Mouse (Mus musculus) heart, embryonic 14.5 days (tissue): ENCODE measurements at regions not wholly inside any gene's neighbourhood (a gene's known extent, or its start where the extent isn't known, plus 50 kb on each side); places are given as distances from the start of the nearest gene placed in this dataset.

ENCODE experiments used
- ATAC-seq: fragments of 200-750 bp; cut with Nextera tagmentation; 2 replicates; pipeline ENCODE4 v1.8.0; 2017; ENCODE audit warnings: low read depth, moderate TSS enrichment; ENCODE audit not compliant: insufficient number of reproducible peaks, insufficient read depth, low FRiP score
- H3K27ac ChIP-seq, 2 experiments: fragments of 200-500 bp in 1 of 2; fragments of 300-500 bp in 1 of 2; sonication (generic) in 1 of 2; replicated peaks in 1 of 2; 2 replicates each; pipeline ENCODE4 v1.5.1; 2012 to 2014; ENCODE audit warnings: low read depth in 2 of 2, low read length in 2 of 2, control low read depth in 1 of 2, mild to moderate bottlenecking in 1 of 2, mixed read lengths in 1 of 2; ENCODE audit not compliant: control insufficient read depth in 1 of 2, insufficient read depth in 1 of 2
- H3K27me3 ChIP-seq: fragments of 300-500 bp; sonication (generic); 2 replicates; pipeline ENCODE4 v1.6.1; 2014; ENCODE audit warnings: mild to moderate bottlenecking, low read length, control low read depth; ENCODE audit not compliant: control insufficient read depth, insufficient read depth
- H3K36me3 ChIP-seq: fragments of 300-500 bp; sonication (generic); 2 replicates; pipeline ENCODE4 v1.6.1; 2014; ENCODE audit warnings: mild to moderate bottlenecking, control low read depth, low read length, mixed read lengths; ENCODE audit not compliant: control insufficient read depth, insufficient read depth
- H3K4me1 ChIP-seq, 2 experiments: fragments of 200-500 bp in 1 of 2; fragments of 300-500 bp in 1 of 2; sonication (generic) in 1 of 2; 2 replicates each; pipeline ENCODE4 v1.6.1; 2012 to 2014; ENCODE audit warnings: low read length in 2 of 2, control low read depth in 1 of 2, mixed read lengths in 1 of 2; ENCODE audit not compliant: control insufficient read depth in 2 of 2, insufficient read depth in 2 of 2
- H3K4me2 ChIP-seq: fragments of 300-500 bp; sonication (generic); 2 replicates; pipeline ENCODE4 v1.6.1; 2014; ENCODE audit warnings: mild to moderate bottlenecking, low read length
- H3K4me3 ChIP-seq, 2 experiments: fragments of 200-500 bp in 1 of 2; fragments of 300-500 bp in 1 of 2; sonication (generic) in 1 of 2; 2 replicates each; pipeline ENCODE4 v1.5.1; 2012 to 2014; ENCODE audit warnings: low read length in 2 of 2, mild to moderate bottlenecking in 2 of 2, control low read depth in 1 of 2, low read depth in 1 of 2, moderate library complexity in 1 of 2; ENCODE audit not compliant: control insufficient read depth in 1 of 2, insufficient read depth in 1 of 2
- H3K9ac ChIP-seq: fragments of 300-500 bp; sonication (generic); 2 replicates; pipeline ENCODE4 v1.6.1; 2014; ENCODE audit warnings: mild to moderate bottlenecking, low read length
- H3K9me3 ChIP-seq: fragments of 300-500 bp; sonication (generic); 2 replicates; pipeline ENCODE4 v1.6.1; 2016; ENCODE audit warnings: low read length, control low read depth; ENCODE audit not compliant: control insufficient read depth
- WGBS: fragments of 180-500 bp; shearing (Covaris S2); extraction: QIAGEN DNeasy Blood & Tissue Kit; methylation state at CpG from one replicate; pipeline ENCODE4 v1.1.7; 2014; 5-methylcytosine and 5-hydroxymethylcytosine counted together

- no peak for ATAC-seq
- Histone ChIP-seq H3K27ac (no peak overlapping the region), H3K4me2 (no peak overlapping the region), H3K9ac (no peak overlapping the region), H3K27me3 (no peaks in the 10 kb centered on the region), H3K9me3 (no peaks in the 10 kb centered on the region), H3K4me1 (no peaks in the 10 kb centered on the region), H3K36me3 (no peaks in the 10 kb centered on the region), H3K4me3 (no peak overlapping the region)
- WGBS = 91% methylated on average over 4 of the region's 4 CpGs
These were observed 556.9 kb upstream of the Slit2 start for GRCm38 (mm10) chr5:47426040-47426439.

GRCm38 (mm10) chr5:47426467-47426866, 556.5 kb upstream of the Slit2 start:
- 72% methylated on average over 6 of the region's 6 CpGs for WGBS
- Histone ChIP-seq H3K4me1 (no peaks in the 10 kb centered on the region), H3K27ac (no peak overlapping the region), H3K4me3 (no peak overlapping the region), H3K27me3 (no peaks in the 10 kb centered on the region), H3K9me3 (no peaks in the 10 kb centered on the region), H3K36me3 (no peaks in the 10 kb centered on the region), H3K9ac (no peak overlapping the region), H3K4me2 (no peak overlapping the region)
- ATAC-seq = no peak

- ATAC-seq = no peak
- H3K27ac ChIP-seq = no peak overlapping the region
- H3K4me1 ChIP-seq = no peaks in the 10 kb centered on the region
- 73% methylated on average over 10 of the region's 10 CpGs for WGBS
- H3K9ac ChIP-seq = no peak overlapping the region
- no peaks in the 10 kb centered on the region for H3K36me3 ChIP-seq
- H3K4me2 ChIP-seq = no peak overlapping the region
- no peaks in the 10 kb centered on the region for H3K27me3 ChIP-seq
- no peaks in the 10 kb centered on the region for H3K9me3 ChIP-seq
- H3K4me3 ChIP-seq = no peak overlapping the region
These were observed 553.4 kb upstream of the Slit2 start for GRCm38 (mm10) chr5:47429217-47430172.

GRCm38 (mm10) chr5:47431599-47432328, 551.2 kb upstream of the Slit2 start:
- Histone ChIP-seq H3K27me3 (no peaks in the 10 kb centered on the region), H3K9ac (no peak overlapping the region), H3K4me1 (no peaks in the 10 kb centered on the region), H3K36me3 (no peaks in the 10 kb centered on the region), H3K9me3 (no peaks in the 10 kb centered on the region), H3K4me2 (no peak overlapping the region), H3K4me3 (no peak overlapping the region), H3K27ac (no peak overlapping the region)
- no peak for ATAC-seq
- WGBS = 39% methylated on average over 5 of the region's 5 CpGs

GRCm38 (mm10) chr5:47436455-47436854, 546.5 kb upstream of the Slit2 start:
- Histone ChIP-seq H3K9me3 (no peaks in the 10 kb centered on the region), H3K27me3 (no peaks in the 10 kb centered on the region), H3K4me1 (no peaks in the 10 kb centered on the region), H3K4me2 (no peak overlapping the region), H3K36me3 (no peaks in the 10 kb centered on the region), H3K4me3 (no peak overlapping the region), H3K9ac (no peak overlapping the region), H3K27ac (no peak overlapping the region)
- ATAC-seq = no peak
- WGBS = 52% methylated on average over 3 of the region's 3 CpGs

GRCm38 (mm10) chr5:47446305-47447028, 536.5 kb upstream of the Slit2 start:
- no peaks in the 10 kb centered on the region for H3K9me3 ChIP-seq
- H3K27ac ChIP-seq = no peak overlapping the region
- no peak for ATAC-seq
- H3K9ac ChIP-seq = no peak overlapping the region
- H3K36me3 ChIP-seq = no peaks in the 10 kb centered on the region
- H3K4me1 ChIP-seq = no peaks in the 10 kb centered on the region
- no peak overlapping the region for H3K4me3 ChIP-seq
- 77% methylated on average over 5 of the region's 5 CpGs for WGBS
- no peak overlapping the region for H3K4me2 ChIP-seq
- H3K27me3 ChIP-seq = no peaks in the 10 kb centered on the region

GRCm38 (mm10) chr5:47464848-47465247, 518.1 kb upstream of the Slit2 start:
- Histone ChIP-seq H3K4me2 (no peak overlapping the region), H3K36me3 (no peaks in the 10 kb centered on the region), H3K4me1 (no peaks in the 10 kb centered on the region), H3K9me3 (no peaks in the 10 kb centered on the region), H3K4me3 (no peak overlapping the region), H3K9ac (no peak overlapping the region), H3K27me3 (no peaks in the 10 kb centered on the region), H3K27ac (no peak overlapping the region)
- WGBS = 82% methylated on average over 4 of the region's 4 CpGs
- no peak for ATAC-seq
